Mouse (Mus musculus): Measurements from ENCODE around the gene Plxna2. TPM values are rescaled to one million over a fixed set of nuclear protein-coding genes. Genes with fewer than 3 reads are reported as not detected.

The Plxna2 gene
- polyA plus RNA-seq, 1 experiment: not detected

DNA sequence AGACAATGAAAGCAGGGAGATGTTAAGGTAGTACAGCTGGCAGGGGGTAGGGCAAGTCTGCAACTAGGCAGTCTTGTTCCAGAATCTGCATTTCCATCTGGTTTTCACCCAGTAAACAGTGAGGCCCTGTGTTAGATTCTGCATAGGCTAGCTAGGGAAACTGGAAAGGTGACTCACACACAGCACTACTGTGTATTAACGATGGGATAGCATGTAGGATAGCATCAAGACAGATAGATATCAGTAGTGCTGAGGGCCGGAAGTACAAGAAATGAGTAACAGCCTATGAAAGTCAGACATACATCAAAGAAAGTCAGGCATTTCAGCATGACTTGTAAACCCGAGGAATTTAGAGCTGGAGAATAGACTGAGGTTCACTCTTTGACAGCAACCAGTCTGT is 65.1 kb downstream of the Plxna2 start:
- Histone ChIP-seq H3K27ac (ENCODE audit: insufficient read depth, low read depth, low read length) (no peak overlapping the region), H3K4me1 (ENCODE audit: control insufficient read depth, insufficient read depth, low read length) (peaks cover 9% of the 10 kb centered on the region), H3K4me3 (ENCODE audit: insufficient read depth, low read depth, low read length) (no peak overlapping the region)
- TF ChIP-seq POLR2A (IDR thresholded peaks at IDR 0.05; ENCODE audit: insufficient read depth, low read depth, low read length) (no peak), CTCF (IDR thresholded peaks at IDR 0.05; ENCODE audit: insufficient read depth, low read depth, low read length) (no peak)
- 75% methylated on average over 3 of the region's 3 CpGs for WGBS

DNA sequence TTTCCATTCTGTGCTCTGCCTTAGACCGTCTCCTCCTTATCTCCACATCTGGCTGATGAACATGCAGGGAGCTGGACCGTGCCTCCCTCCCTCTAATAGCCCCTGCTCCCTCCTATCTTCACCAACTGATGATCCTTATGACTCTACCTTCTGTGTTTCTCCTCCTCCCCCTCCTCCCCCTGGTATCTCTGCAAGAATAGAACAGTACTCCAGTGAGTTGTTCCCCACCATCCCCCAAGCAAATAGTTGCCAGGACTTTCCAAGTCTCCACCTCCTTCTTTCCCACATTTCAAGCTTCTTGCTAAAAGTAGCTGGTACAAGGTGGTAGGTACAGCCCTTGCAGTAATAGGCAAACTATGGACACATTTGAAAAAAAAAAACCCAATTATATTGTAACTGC is 67.9 kb downstream of the Plxna2 start:
- TF ChIP-seq POLR2A (IDR thresholded peaks at IDR 0.05; ENCODE audit: insufficient read depth, low read depth, low read length) (no peak), CTCF (IDR thresholded peaks at IDR 0.05; ENCODE audit: insufficient read depth, low read depth, low read length) (no peak)
- H3K4me1 ChIP-seq (ENCODE audit: control insufficient read depth, insufficient read depth, low read length): peaks cover 7% of the 10 kb centered on the region
- 86% methylated on average over 2 of the region's 2 CpGs for WGBS
- H3K27ac ChIP-seq (ENCODE audit: insufficient read depth, low read depth, low read length): no peak overlapping the region
- no peak overlapping the region for H3K4me3 ChIP-seq (ENCODE audit: insufficient read depth, low read depth, low read length)

DNA sequence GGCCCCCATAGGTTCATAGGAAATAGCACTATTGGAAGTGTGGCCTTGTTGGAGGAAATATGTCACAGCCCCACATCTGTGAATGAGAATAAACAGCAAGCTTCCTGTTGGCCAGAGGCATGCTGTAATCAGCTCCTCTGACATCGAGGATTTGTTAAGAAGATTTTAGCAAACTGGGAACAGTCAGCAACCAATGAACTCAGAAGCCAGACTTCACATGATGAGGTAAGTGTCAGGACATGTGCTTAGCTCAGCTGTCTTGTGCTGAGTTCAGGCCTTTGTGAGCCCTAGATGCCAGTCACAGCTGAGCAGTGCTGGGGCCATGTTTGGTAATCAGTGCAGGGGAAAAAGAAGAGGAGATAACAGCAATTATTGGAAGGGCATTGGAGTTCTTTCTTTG is 69.7 kb downstream of the Plxna2 start:
- H3K27ac ChIP-seq (ENCODE audit: insufficient read depth, low read depth, low read length): no peak overlapping the region
- no peak overlapping the region for H3K4me3 ChIP-seq (ENCODE audit: insufficient read depth, low read depth, low read length)
- WGBS: 33% methylated on average over 1 of the region's 1 CpGs

DNA sequence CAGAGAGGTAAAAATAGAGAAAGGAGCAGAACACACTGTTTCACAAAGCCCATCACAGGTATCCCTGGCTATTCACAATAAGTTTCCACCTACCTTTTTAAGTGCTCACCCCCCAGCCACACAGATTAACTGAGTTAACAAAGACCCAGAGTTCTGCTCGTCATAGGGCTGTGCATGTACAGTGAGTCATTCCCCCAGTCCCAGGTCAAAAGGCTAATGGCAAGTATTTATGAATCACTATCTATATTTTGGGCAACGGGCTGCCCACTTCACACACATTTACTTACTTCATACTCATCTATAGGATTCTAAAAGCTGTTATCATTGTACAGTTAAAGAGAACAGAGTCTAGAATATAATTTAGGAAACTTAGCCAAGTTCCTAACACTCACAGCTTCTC is 70.1 kb downstream of the Plxna2 start:
- TF ChIP-seq CTCF (IDR thresholded peaks at IDR 0.05; ENCODE audit: insufficient read depth, low read depth, low read length): no peak
- TF ChIP-seq POLR2A (IDR thresholded peaks at IDR 0.05; ENCODE audit: insufficient read depth, low read depth, low read length): no peak
- WGBS: 61% methylated on average over 2 of the region's 2 CpGs
- no peak overlapping the region for H3K27ac ChIP-seq (ENCODE audit: insufficient read depth, low read depth, low read length)

More for the DNA sequence above, 69.7 kb downstream of the Plxna2 start:
- peaks cover 3% of the 10 kb centered on the region for H3K4me1 ChIP-seq (ENCODE audit: control insufficient read depth, insufficient read depth, low read length)
- TF ChIP-seq POLR2A (IDR thresholded peaks at IDR 0.05; ENCODE audit: insufficient read depth, low read depth, low read length) (no peak), CTCF (IDR thresholded peaks at IDR 0.05; ENCODE audit: insufficient read depth, low read depth, low read length) (no peak)

DNA sequence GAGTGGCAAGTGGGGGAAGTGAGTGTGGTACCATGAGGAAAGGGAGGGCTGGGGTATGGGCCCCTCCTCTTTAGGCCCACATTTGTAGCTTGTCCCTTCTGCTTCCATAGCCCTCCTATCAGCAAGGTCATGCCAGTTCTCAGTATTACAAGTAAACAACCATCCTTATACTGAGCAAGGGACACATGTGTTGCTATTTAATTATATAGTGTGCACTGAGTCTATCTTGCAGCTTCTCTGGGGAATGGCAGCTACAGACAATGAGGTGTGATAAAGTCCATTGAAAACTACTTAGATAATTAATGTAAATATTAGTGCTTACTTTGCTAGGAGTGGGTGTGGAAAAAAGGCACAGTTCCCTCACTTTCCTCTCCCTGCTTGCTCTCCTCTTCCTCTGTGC is 75.0 kb downstream of the Plxna2 start:
- H3K4me1 ChIP-seq (ENCODE audit: control insufficient read depth, insufficient read depth, low read length): peaks cover 3% of the 10 kb centered on the region
- TF ChIP-seq CTCF (IDR thresholded peaks at IDR 0.05; ENCODE audit: insufficient read depth, low read depth, low read length) (no peak), POLR2A (IDR thresholded peaks at IDR 0.05; ENCODE audit: insufficient read depth, low read depth, low read length) (no peak)
- H3K27ac ChIP-seq (ENCODE audit: insufficient read depth, low read depth, low read length): no peak overlapping the region
- no peak overlapping the region for H3K4me3 ChIP-seq (ENCODE audit: insufficient read depth, low read depth, low read length)

More for the DNA sequence above, 70.1 kb downstream of the Plxna2 start:
- Histone ChIP-seq H3K4me1 (ENCODE audit: control insufficient read depth, insufficient read depth, low read length) (peaks cover 3% of the 10 kb centered on the region), H3K4me3 (ENCODE audit: insufficient read depth, low read depth, low read length) (no peak overlapping the region)

DNA sequence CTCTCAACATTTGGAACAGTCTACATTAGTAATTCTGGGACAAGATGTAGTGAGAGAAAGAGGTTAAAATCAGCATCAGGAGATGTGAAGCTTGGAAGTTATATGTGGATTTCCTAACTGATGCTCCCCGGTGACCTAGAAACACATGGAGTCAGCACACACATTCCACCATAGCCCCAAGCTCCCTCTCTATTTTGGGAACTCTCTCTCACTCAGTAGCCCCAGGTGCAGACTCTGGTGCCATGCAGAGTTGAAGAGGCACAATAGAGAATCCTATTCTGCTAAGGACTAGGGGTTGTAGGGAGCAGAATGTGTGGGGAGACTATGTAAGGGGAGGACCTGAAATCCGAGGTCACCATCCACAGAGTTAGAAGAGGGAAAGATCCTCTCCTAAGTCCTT is 75.5 kb downstream of the Plxna2 start:
- WGBS: 65% methylated on average over 2 of the region's 2 CpGs

DNA sequence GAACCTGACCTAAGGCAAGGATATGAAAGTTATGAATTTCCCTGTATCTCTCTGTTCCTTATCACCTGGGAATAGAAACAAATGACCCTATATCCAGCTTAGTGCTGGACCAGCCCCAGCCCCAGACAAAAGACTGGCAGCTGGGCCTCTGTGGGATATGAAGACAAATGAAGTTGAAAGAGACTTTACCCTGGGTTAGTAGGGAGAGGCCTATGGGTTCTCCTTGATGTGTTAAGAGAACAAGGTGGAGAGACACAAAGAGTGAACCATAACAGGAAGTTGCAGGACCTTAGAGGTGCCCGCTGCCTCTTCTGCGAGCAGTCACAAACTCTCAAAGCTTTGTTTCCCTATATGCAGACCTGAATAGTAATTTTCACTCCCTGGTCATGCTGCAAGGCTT is 76.8 kb downstream of the Plxna2 start:
- no peak overlapping the region for H3K27ac ChIP-seq (ENCODE audit: insufficient read depth, low read depth, low read length)
- 96% methylated on average over 2 of the region's 2 CpGs for WGBS
- peaks cover 5% of the 10 kb centered on the region for H3K4me1 ChIP-seq (ENCODE audit: control insufficient read depth, insufficient read depth, low read length)
- H3K4me3 ChIP-seq (ENCODE audit: insufficient read depth, low read depth, low read length): no peak overlapping the region
- TF ChIP-seq CTCF (IDR thresholded peaks at IDR 0.05; ENCODE audit: insufficient read depth, low read depth, low read length) (no peak), POLR2A (IDR thresholded peaks at IDR 0.05; ENCODE audit: insufficient read depth, low read depth, low read length) (no peak)

More for the DNA sequence above, 75.5 kb downstream of the Plxna2 start:
- H3K27ac ChIP-seq (ENCODE audit: insufficient read depth, low read depth, low read length): no peak overlapping the region
- no peak for TF ChIP-seq CTCF (IDR thresholded peaks at IDR 0.05; ENCODE audit: insufficient read depth, low read depth, low read length)
- TF ChIP-seq POLR2A (IDR thresholded peaks at IDR 0.05; ENCODE audit: insufficient read depth, low read depth, low read length): no peak
- H3K4me3 ChIP-seq (ENCODE audit: insufficient read depth, low read depth, low read length): no peak overlapping the region
- H3K4me1 ChIP-seq (ENCODE audit: control insufficient read depth, insufficient read depth, low read length): peaks cover 3% of the 10 kb centered on the region

DNA sequence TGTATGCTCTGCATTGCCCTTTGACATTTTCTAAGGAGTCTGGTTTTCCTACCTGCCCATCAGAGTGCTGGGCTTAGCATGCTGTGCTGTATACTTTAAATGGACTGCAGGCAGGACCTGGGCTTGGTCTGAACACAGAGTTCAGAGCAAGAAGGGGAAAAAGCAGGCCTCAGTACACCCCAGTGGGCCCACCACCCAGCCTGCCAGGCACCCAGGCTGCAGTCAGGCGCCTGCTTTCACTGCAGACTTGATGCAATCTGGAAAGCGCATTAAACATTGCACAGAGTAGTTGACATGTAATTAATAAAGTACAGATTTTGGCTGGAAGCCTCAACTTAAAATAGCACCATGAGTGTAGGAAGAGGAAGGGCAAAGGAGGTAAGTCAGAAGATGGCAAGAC is 79.4 kb downstream of the Plxna2 start:
- Histone ChIP-seq H3K4me3 (ENCODE audit: insufficient read depth, low read depth, low read length) (no peak overlapping the region), H3K27ac (ENCODE audit: insufficient read depth, low read depth, low read length) (no peak overlapping the region), H3K4me1 (ENCODE audit: control insufficient read depth, insufficient read depth, low read length) (peaks cover 5% of the 10 kb centered on the region)
- TF ChIP-seq POLR2A (IDR thresholded peaks at IDR 0.05; ENCODE audit: insufficient read depth, low read depth, low read length): no peak
- no peak for TF ChIP-seq CTCF (IDR thresholded peaks at IDR 0.05; ENCODE audit: insufficient read depth, low read depth, low read length)
- 72% methylated on average over 2 of the region's 2 CpGs for WGBS

DNA sequence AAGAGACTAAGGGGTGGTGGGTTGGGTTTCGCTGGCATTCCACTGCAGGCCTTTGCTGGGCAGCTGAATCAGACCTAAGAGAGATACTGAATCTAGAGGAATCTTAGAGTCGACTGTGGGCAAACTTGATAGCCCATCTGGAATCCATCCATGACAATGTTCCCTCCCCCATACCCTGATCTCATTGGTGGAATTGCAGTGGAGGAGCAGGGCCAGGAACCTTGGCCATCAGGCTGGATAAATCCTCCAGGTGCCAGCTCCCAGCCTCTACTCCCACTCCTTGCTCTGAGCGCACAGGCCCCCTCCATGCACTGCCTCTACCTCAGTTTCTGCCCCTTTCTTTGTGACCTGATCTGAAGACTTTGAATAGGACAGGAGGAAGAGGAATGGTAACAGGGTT is 81.3 kb downstream of the Plxna2 start:
- Histone ChIP-seq H3K4me1 (ENCODE audit: control insufficient read depth, insufficient read depth, low read length) (peaks cover 8% of the 10 kb centered on the region), H3K27ac (ENCODE audit: insufficient read depth, low read depth, low read length) (no peak overlapping the region), H3K4me3 (ENCODE audit: insufficient read depth, low read depth, low read length) (no peak overlapping the region)
- TF ChIP-seq CTCF (IDR thresholded peaks at IDR 0.05; ENCODE audit: insufficient read depth, low read depth, low read length) (no peak), POLR2A (IDR thresholded peaks at IDR 0.05; ENCODE audit: insufficient read depth, low read depth, low read length) (no peak)
- WGBS: 85% methylated on average over 3 of the region's 3 CpGs

DNA sequence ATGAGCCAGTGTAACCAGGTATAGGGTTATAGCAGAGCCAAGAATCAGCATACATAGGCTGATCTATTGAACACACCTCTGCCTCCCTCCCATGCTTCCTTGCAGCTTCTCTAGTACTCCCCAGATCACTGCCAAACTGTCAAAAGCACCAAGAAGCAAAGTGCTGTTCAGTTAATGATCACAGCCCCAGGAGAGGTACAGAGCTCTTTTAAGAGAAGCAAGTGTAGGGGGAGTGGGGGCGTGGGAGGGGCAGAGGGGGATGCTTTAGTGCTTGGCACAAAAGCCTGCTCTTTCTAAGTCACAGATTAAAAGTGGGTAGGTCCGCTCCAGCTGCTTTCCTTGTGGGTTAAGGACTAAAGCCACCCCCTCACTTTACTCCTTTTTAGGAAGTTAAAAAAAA is 85.2 kb downstream of the Plxna2 start:
- WGBS: 27% methylated on average over 2 of the region's 2 CpGs
- Histone ChIP-seq H3K27ac (ENCODE audit: insufficient read depth, low read depth, low read length) (no peak overlapping the region), H3K4me1 (ENCODE audit: control insufficient read depth, insufficient read depth, low read length) (peaks cover 5% of the 10 kb centered on the region), H3K4me3 (ENCODE audit: insufficient read depth, low read depth, low read length) (no peak overlapping the region)
- TF ChIP-seq CTCF (IDR thresholded peaks at IDR 0.05; ENCODE audit: insufficient read depth, low read depth, low read length) (no peak), POLR2A (IDR thresholded peaks at IDR 0.05; ENCODE audit: insufficient read depth, low read depth, low read length) (no peak)

Data from olfactory bulb, adult 2 months (tissue).